Mouse (Mus musculus) 3T3-L1 (cell line): Measurements from ENCODE around the gene Pcsk2.

Experiments used
- DNase-seq: peaks from one replicate; pipeline ENCODE4 v3.0.0-alpha.2; 2015; ENCODE audit warnings: low read depth, low spot score

Pcsk2 gene

GRCm38 (mm10) chr2:143732501-143732900 is 186.5 kb downstream of the Pcsk2 start:
- DNase-seq: no peak

GRCm38 (mm10) chr2:143735442-143735841 is 189.5 kb downstream of the Pcsk2 start:
- no peak for DNase-seq

GRCm38 (mm10) chr2:143739475-143740226 is 193.7 kb downstream of the Pcsk2 start:
- DNase-seq: no peak

- DNase-seq: no peak
Measured at GRCm38 (mm10) chr2:143742436-143742835, 196.5 kb downstream of the Pcsk2 start.

- peak; percentile 7 for DNase-seq
Measured at GRCm38 (mm10) chr2:143743081-143743480, 197.1 kb downstream of the Pcsk2 start.

- DNase-seq: no peak
Measured at GRCm38 (mm10) chr2:143752051-143752788, 206.3 kb downstream of the Pcsk2 start.

GRCm38 (mm10) chr2:143776448-143776847 is 230.5 kb downstream of the Pcsk2 start:
- DNase-seq: peak; percentile 74

GRCm38 (mm10) chr2:143780310-143780709 is 234.4 kb downstream of the Pcsk2 start:
- no peak for DNase-seq

- DNase-seq: no peak
Measured at GRCm38 (mm10) chr2:143789911-143790310, 244.0 kb downstream of the Pcsk2 start.

GRCm38 (mm10) chr2:143795858-143796257 is 249.9 kb downstream of the Pcsk2 start:
- DNase-seq: no peak

- no peak for DNase-seq
Measured at GRCm38 (mm10) chr2:143796335-143797013, 250.5 kb downstream of the Pcsk2 start.

- DNase-seq: no peak
Measured at GRCm38 (mm10) chr2:143801097-143801496, 255.1 kb downstream of the Pcsk2 start.

- DNase-seq: no peak
Measured at GRCm38 (mm10) chr2:143806140-143806923, 260.4 kb downstream of the Pcsk2 start.

GRCm38 (mm10) chr2:143806924-143807664 is 261.1 kb downstream of the Pcsk2 start:
- DNase-seq: no peak

GRCm38 (mm10) chr2:143808789-143809188 is 262.8 kb downstream of the Pcsk2 start:
- peak; percentile 11 for DNase-seq

- DNase-seq: no peak
Measured at GRCm38 (mm10) chr2:143812262-143812661, 266.3 kb downstream of the Pcsk2 start.

GRCm38 (mm10) chr2:143813461-143813860 is 267.5 kb downstream of the Pcsk2 start:
- DNase-seq: no peak

GRCm38 (mm10) chr2:143831645-143832044 is 285.7 kb downstream of the Pcsk2 start:
- no peak for DNase-seq

GRCm38 (mm10) chr2:143832721-143833120 is 286.8 kb downstream of the Pcsk2 start:
- DNase-seq: no peak

- peak; percentile 6 for DNase-seq
Measured at GRCm38 (mm10) chr2:143834082-143834481, 288.1 kb downstream of the Pcsk2 start.

GRCm38 (mm10) chr2:143835820-143836219 is 289.9 kb downstream of the Pcsk2 start:
- DNase-seq: no peak
